Mouse (Mus musculus) hematopoietic stem cell, adult 5-6 weeks (primary cell): Measurements from ENCODE around the gene Xrcc4. TPM values are rescaled to one million over a fixed set of nuclear protein-coding genes. Genes with fewer than 3 reads are reported as not detected.
A peak's percentile ranks its signal among the peaks of the same experiment; 100 is the strongest.
"Not testable (repeated sequence)": the region's sequence is repeated elsewhere in the genome, so short reads cannot be mapped to it uniquely, and the experiment has no call there.

ENCODE experiments used
- ATAC-seq, 2 experiments: fragments of 125-278 bp in 1 of 2; replicated peaks in 1 of 2; 2 replicates each; pipeline ENCODE4 v1.8.0; 2016 to 2017; ENCODE audit warnings: inconsistent platforms in 2 of 2, mild to moderate bottlenecking in 2 of 2, moderate number of reproducible peaks in 2 of 2, low read depth in 1 of 2, moderate TSS enrichment in 1 of 2; ENCODE audit not compliant: low FRiP score in 2 of 2, poor library complexity in 2 of 2, severe bottlenecking in 2 of 2, insufficient read depth in 1 of 2, low TSS enrichment in 1 of 2
- total RNA-seq: library from RNA; stranded (forward); fragments of 172-1452, 232-1000 nt; gene quantifications from 2 replicates; pipeline ENCODE4 v1.2.3, GENCODE M21; 2017

Gene Xrcc4
- total RNA-seq, 1 experiment from 2014 or later: 48.4 TPM

DNA sequence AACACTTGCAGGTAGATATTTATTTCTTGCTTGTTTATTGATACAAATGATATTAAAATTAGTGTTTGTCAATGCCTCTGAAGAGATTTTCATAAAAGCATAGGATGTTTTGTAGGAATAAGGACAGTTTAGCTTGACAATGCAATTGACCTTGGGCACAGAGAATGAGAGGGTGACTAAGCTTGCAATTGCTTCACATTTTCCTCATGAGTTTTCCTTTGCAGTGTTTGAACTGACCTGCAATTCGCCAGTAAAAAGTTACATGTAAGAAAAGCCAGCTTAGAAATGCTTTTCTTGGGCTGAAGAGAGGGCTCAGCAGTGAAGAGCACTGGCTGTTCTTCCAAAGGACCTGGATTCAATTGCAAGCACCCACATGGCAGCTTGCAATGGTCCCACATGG lies 312.3 kb downstream of the Xrcc4 start:
- no peak for ATAC-seq

- peak in 1 of 2 experiments; percentile 42; a peak in 3 of 4 replicates for ATAC-seq
These were observed 322.9 kb downstream of the Xrcc4 start for GRCm38 (mm10) chr13:89766551-89766950.

- ATAC-seq: no peak
These were observed 323.4 kb downstream of the Xrcc4 start for GRCm38 (mm10) chr13:89765966-89766365.

- no peak for ATAC-seq
These were observed 327.1 kb downstream of the Xrcc4 start for GRCm38 (mm10) chr13:89762339-89762738.

GRCm38 (mm10) chr13:89756347-89756746 lies 333.1 kb downstream of the Xrcc4 start:
- ATAC-seq: no peak

DNA sequence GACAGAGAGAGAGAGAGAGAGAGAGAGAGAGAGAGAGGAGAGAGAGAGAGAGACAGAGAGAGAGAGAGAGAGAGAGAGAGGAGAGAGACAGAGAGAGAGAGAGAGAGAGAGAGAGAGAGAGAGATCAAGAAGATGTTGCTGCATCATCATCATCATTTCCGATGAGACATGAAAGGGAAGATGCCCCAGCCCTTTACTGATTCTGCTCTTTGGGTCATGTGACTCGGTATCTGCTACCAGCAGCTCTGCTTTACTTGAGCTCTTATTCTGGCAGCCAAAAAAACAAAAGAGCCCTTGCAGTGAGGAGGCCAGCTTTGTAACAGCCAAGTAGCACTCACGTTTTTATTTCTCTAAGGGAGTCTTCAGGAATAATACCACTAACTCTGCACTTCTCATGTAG lies 338.8 kb downstream of the Xrcc4 start:
- ATAC-seq: not testable (repeated sequence)

DNA sequence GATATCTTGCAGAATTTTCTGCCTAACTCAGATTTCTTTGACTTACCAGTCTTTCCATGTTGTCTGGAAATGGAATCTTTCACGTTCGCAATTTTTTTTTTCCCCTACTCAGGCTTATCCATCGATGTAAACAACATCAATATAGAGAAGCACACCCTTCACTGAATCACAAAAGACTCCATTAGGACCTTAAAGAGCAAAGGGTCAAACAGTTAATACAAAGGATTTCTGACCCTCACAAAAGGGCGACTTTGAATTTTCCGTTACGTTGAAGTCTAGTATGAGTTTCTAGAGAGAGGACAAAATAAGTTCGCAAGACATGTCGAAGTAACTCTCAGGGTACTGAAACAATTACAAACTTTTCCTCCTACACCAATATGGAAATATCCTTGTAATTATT lies 346.2 kb downstream of the Xrcc4 start:
- ATAC-seq: no peak

DNA sequence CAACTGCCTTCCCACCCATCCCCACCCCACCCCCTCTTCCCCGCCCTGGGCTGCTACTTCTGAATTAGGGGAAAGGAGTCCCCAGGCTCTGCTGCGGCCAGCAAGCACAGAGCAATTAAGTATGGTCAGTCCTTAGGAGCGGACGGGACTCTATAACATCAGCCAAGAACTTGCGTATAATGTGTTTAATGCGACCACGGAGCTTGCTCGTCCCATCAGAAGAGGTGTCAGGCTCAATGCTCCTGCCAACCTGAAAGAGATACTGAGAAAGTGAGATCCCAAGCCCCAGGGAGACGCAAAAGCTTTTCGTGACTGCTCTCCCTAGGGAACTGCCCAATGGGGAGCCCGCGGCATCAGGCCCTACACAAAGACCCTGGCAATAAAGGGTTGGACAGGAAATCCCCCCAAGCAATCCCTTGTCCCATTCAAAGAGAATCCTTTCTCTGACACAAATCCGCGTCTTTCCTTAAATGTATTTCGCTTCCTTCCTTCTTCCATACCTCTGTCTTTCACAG lies 346.7 kb downstream of the Xrcc4 start:
- no peak for ATAC-seq

- ATAC-seq: peak; percentile 12 to 27
These were observed 347.4 kb downstream of the Xrcc4 start, which contains the start of gene Vcan for GRCm38 (mm10) chr13:89741766-89742685. TSS of gene Vcan (minus strand) at chr13:89742509.

GRCm38 (mm10) chr13:89741116-89741551 lies 348.3 kb downstream of the Xrcc4 start:
- no peak for ATAC-seq

DNA sequence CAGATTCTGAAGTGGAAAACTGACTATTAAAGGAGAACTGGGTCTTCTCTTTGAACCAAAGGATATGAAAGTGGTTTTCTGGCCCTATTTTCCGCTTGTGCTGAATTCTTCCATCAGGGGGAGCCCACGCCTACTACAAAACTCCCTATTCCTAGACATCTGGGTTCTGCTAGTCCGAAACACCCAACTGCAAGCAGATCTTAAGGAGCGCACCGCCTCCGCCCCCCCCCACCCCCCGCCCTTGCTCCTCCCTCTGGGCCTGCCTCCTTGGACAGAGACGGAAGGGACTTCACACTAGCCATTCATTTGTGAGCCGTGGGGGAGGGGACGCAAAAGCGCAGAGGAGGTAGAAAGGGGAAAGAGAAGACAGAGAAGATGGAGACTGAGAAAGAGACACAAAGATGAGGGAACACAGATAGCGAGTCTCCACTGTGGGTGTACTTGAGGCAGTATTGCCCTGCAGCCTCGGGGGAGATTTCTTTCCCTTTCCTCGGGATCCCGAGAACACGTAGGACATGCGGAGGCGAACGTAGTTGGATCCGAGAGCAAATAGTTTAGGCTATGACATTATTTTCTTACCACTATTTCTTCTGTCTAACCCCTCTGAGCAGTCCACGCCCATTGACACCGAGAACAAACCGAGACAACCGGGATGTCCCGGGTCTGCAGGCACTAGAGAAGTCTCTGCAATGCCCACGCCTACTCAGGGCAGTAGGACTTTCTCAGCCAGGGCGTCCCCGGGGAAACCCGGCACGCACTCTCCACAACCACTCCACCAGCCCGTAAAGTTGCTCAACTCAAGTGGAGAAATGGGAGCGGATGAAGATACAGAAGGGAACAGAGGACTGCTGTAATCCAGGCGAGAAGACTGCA lies 348.9 kb downstream of the Xrcc4 start:
- peak; percentile 47 to 61 for ATAC-seq

DNA sequence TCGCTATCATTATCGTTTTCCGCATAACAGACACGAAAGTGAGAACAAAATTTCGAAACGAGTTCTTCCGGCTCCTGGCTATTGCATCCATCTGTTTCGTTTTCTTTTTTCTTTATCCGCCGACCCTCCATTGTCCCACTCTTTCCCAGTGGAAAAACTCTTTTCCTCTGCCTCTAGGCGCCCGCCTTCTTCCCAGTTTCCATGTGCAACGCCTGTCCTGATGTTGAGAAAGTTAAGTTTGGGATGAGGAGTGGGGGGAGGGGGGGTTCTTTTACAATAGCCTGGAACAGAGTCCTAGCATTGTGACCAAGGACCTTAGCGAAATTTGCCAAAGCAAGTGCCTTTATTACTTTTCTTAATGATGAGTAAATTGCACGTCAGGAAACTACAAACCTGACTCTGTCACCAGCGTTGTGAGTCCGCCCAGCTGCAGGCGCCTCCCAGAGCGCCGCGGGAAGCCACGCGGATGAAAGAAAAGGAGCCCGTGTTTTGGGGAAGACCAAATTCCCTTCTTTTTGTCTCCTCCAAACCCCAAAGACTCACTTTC lies 349.6 kb downstream of the Xrcc4 start:
- peak in 1 of 2 experiments; percentile 15; a peak in 1 of 4 replicates for ATAC-seq

DNA sequence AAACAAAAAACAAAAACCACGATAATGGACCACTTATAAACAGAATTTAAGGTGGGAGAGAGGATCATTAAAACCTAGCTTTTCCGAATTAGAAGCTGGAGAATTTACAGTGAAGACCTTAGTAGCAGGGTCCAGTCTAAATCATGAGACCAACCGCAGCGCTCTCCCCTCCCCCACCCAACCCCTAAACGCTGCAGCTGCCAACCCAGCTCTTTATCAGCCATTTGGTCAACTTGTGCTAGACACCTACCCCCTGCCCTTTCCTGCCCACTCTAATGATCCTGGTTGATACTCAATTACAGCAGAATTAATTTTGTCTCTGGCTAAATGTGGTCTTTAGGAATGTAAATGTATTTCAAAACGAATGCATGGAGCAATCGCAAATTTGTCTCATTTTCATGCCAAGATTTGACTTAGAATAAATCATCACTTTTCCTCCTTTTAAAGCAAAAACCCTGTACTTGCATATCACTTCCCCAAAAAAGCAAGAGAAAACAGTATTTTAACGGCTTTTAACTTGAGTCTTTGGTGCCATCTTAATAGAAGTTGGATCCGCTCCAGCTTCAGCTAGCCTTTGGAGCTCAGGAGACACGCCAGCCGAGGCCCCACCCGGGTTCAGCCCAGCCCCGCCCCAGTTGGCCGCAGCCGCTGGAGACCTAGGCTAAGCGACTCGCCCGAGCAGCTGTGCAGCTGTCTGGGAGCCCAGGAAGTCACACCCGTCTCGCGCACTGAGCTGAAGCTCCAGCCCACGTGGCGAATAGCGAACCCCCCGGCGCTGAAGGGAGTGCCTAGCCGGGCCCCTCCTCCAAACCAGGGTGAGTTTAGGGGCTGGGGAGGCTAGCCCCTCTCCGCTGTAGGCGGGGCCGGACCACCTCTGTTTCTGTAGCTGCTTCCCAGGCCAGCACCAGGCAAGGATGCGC lies 350.4 kb downstream of the Xrcc4 start:
- ATAC-seq: peak; percentile 51 to 52

GRCm38 (mm10) chr13:89738275-89738674 lies 351.1 kb downstream of the Xrcc4 start:
- ATAC-seq: no peak

DNA sequence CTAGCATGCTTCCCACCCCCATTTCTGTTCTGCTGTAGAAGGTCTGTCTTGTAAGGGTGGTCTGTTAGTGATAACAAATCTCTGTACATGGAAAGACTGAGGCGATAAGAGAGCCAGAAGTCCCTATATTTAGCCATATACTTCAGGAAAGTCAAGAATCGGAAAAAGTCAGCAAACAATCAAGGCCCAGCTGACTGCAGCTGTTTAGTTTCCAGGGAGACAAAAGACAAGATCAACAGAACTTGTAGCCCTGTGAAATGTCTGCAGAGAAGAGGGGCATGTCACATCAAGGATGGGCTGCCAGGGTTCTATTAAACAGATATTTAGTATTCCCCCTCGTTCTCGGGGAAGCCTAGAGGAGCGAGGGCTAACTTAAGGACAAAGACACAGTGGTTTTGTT lies 354.3 kb downstream of the Xrcc4 start:
- no peak for ATAC-seq

DNA sequence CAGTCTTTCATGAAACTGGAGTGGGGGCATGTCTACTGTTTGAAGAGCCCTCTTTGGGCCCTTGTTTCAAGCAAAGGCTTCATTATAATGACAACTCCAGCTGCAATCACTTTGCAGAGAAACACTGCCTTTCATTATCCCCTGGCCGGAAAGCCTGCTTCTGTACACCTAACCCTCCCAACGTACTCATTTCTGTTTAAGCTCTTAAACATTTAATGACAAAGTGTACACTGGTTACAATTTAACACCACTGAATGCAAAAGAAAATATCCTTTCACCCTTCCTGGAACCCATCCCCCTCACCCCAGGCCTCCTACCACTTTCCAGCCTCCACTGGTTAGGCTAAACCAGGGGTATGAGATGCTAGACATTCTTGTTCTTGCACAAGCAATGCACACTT lies 362.9 kb downstream of the Xrcc4 start:
- ATAC-seq: no peak
